Mouse (Mus musculus) bone marrow macrophage, adult 2 months (primary cell): Measurements from ENCODE around the gene 2300002M23Rik. TPM values are rescaled to one million over a fixed set of nuclear protein-coding genes. Genes with fewer than 3 reads are reported as not detected.

ENCODE experiments used
- H3K27ac ChIP-seq: 2 replicates; pipeline ENCODE4 v1.5.1; 2012; ENCODE audit warnings: low read depth, low read length; ENCODE audit not compliant: insufficient read depth
- H3K4me1 ChIP-seq: 2 replicates; pipeline ENCODE4 v1.6.1; 2012; ENCODE audit warnings: low read length; ENCODE audit not compliant: control insufficient read depth, insufficient read depth
- H3K4me3 ChIP-seq: 2 replicates; pipeline ENCODE4 v1.5.1; 2012; ENCODE audit warnings: mild to moderate bottlenecking, low read length, moderate library complexity; ENCODE audit not compliant: insufficient read depth
- CTCF ChIP-seq: IDR thresholded peaks from 2 replicates; pipeline ENCODE4 v1.5.1; 2012; ENCODE audit warnings: low read depth, mild to moderate bottlenecking, low read length, moderate library complexity
- POLR2A ChIP-seq: IDR thresholded peaks from 2 replicates; pipeline ENCODE4 v1.6.1; 2012; ENCODE audit warnings: mild to moderate bottlenecking, low read depth, low read length, borderline replicate concordance
- polyA plus RNA-seq: library from polyadenylated mRNA; stranded (reverse); fragments of >200 nt; gene quantifications from 2 replicates; pipeline ENCODE4 v1.2.4, GENCODE M21; 2012; ENCODE audit not compliant: missing spikeins, insufficient read depth, insufficient read length

2300002M23Rik gene
- polyA plus RNA-seq: not detected in 2 replicates

- Histone ChIP-seq H3K4me3 (no peak within 1 kb of the TSS), H3K27ac (no peak within 1 kb of the TSS)
- TF ChIP-seq POLR2A (no peak), CTCF (no peak)
These were observed at the start of gene 2300002M23Rik for GRCm38 (mm10) chr17:35567150-35567549. Gene 2300002M23Rik (plus strand): TSS chr17:35567450.

DNA sequence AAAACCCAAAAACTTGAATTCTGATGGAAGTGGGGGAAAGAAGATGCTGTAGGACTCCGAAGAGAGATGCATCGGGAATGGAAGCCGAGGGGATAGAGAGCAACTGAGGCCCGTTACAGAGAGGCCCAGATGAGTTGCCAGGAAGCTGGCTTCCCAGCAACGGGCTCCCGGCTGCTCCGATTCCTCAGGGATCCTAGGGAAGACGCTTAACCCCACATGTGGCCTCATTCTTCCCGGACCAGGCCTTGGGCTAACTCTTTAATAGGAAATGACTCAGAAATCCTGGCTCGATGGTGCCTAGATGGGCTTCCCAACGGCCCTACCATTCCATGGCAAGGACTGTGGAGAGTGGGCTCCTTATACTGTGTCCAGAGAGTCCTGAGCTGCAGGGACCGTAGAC lies 49.7 kb upstream of the 2300002M23Rik start:
- Histone ChIP-seq H3K4me3 (peak overlapping the region; percentile 62), H3K27ac (no peak overlapping the region), H3K4me1 (peaks cover 14% of the 10 kb centered on the region)
- TF ChIP-seq POLR2A (no peak), CTCF (no peak)

More at GRCm38 (mm10) chr17:35567150-35567549, at the start of gene 2300002M23Rik:
- no peaks in the 10 kb centered on the region for H3K4me1 ChIP-seq

- Histone ChIP-seq H3K27ac (no peak overlapping the region), H3K4me3 (no peak overlapping the region), H3K4me1 (peaks cover 7% of the 10 kb centered on the region)
- TF ChIP-seq CTCF (no peak), POLR2A (no peak)
These were observed 42.9 kb upstream of the 2300002M23Rik start for GRCm38 (mm10) chr17:35524354-35524753.

- no peaks in the 10 kb centered on the region for H3K4me1 ChIP-seq
- no peak overlapping the region for H3K4me3 ChIP-seq
- H3K27ac ChIP-seq: no peak overlapping the region
- TF ChIP-seq POLR2A (no peak), CTCF (no peak)
These were observed 40.6 kb upstream of the 2300002M23Rik start for GRCm38 (mm10) chr17:35526644-35527043.

DNA sequence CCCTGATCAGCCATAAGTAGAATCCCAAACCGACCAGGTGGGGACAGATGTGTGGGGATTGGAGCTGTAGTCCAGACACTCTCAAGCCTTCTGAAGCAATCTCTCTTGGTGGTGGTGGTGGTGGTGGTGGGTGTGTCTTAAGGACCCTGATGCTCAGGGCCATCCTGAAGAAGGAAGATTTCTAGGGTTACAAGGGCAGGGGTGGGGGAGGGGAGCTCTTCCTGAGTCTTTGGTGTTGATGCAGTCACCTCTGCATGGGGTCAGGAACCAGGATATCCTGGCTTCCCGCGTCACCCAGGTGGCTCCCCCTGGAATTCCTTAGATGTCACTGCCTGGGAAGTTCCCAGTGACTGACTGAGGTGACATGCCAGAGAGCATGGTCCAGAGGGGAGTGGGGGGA lies 34.9 kb upstream of the 2300002M23Rik start:
- TF ChIP-seq CTCF: no peak
- TF ChIP-seq POLR2A: no peak
- H3K4me3 ChIP-seq: no peak overlapping the region
- no peaks in the 10 kb centered on the region for H3K4me1 ChIP-seq
- H3K27ac ChIP-seq: no peak overlapping the region

- Histone ChIP-seq H3K4me3 (no peak within 1 kb of the TSS), H3K27ac (no peak within 1 kb of the TSS), H3K4me1 (no peaks in the 10 kb centered on the region)
- TF ChIP-seq POLR2A (no peak), CTCF (no peak)
These were observed 34.3 kb upstream of the 2300002M23Rik start, which contains the start of gene Psors1c2 for GRCm38 (mm10) chr17:35532901-35533300. Gene Psors1c2 (plus strand): TSS chr17:35533201.

GRCm38 (mm10) chr17:35534343-35534742 lies 32.9 kb upstream of the 2300002M23Rik start:
- H3K27ac ChIP-seq: no peak overlapping the region
- H3K4me1 ChIP-seq: no peaks in the 10 kb centered on the region
- TF ChIP-seq POLR2A (no peak), CTCF (peak; percentile 55; the same call in 1 of the 2 replicates)
- no peak overlapping the region for H3K4me3 ChIP-seq

GRCm38 (mm10) chr17:35537421-35537820 lies 29.8 kb upstream of the 2300002M23Rik start:
- H3K27ac ChIP-seq: no peak overlapping the region
- no peaks in the 10 kb centered on the region for H3K4me1 ChIP-seq
- TF ChIP-seq CTCF (no peak), POLR2A (no peak)
- H3K4me3 ChIP-seq: no peak overlapping the region

- no peak for TF ChIP-seq CTCF
- Histone ChIP-seq H3K27ac (no peak overlapping the region), H3K4me3 (no peak overlapping the region), H3K4me1 (0 out of 2 replicates have a peak, but pooled peaks cover 3% of the 10 kb centered on the region)
These were observed 28.8 kb upstream of the 2300002M23Rik start for GRCm38 (mm10) chr17:35538476-35538875.

DNA sequence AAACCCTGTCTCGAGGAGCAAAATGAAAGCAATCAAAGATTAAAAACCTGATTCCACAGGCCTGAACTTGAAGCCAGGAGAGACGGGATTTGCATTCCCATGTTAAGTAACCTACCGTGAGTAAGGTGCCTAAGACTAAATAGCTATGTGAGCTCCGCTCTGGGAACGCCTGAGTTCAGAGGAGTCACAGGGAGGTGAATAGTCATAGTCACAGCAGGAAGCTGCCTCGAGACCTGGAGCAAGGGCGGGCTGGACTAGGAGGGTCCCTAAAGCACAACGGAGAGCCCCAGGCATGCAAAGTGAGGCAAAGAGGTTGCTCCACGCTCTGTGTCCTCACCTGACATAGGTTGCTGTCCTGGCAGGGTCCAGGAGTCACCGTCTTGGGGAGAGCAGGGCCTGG lies 27.7 kb upstream of the 2300002M23Rik start:
- Histone ChIP-seq H3K4me3 (no peak overlapping the region), H3K4me1 (0 out of 2 replicates have a peak, but pooled peaks cover 3% of the 10 kb centered on the region), H3K27ac (no peak overlapping the region)
- TF ChIP-seq CTCF: no peak
- TF ChIP-seq POLR2A: no peak
